Mouse (Mus musculus): ENCODE measurements around the gene Pmm2.

DNA sequence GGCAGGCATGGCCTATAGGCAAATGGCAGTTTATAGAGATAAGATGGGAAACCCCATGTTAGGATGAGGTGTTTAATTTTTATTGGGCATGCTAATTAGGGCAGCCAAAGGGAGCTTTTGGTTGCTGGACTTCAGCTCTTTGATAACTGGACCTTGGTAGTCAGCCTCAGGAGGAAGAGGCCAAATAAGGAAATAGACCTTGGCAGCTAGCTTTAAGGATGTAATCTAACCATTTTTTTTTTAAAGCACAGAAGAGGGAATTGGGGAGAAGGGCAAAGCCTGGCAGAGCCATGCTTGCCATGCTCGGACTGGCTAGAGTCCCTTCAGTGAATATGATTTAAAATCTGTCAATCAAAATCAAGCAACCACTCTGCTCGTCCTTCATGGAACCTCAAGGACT is 7.1 kb upstream of the Pmm2 start:
- no peak for TF ChIP-seq CEBPB (IDR thresholded peaks at IDR 0.05; ENCODE audit: low read depth)
- TF ChIP-seq CTCF (IDR thresholded peaks at IDR 0.05; ENCODE audit: control insufficient read depth, insufficient read depth, insufficient read length): no peak
- TF ChIP-seq MYOG (IDR thresholded peaks at IDR 0.05; ENCODE audit: control insufficient read depth, extremely low read depth, insufficient read length): no peak
- no peak for TF ChIP-seq FOSL1 (IDR thresholded peaks at IDR 0.05; ENCODE audit: insufficient read depth, low read length, poor library complexity, severe bottlenecking)

Data from C2C12 (cell line).